Mouse (Mus musculus) bone marrow, adult 2 months (tissue): ENCODE data around the gene Trpm6.

Source experiments
- CTCF ChIP-seq: fragments of 200-500 bp; IDR thresholded peaks from 2 replicates; pipeline ENCODE4 v1.5.1; 2011; ENCODE audit warnings: low read length, control low read depth; ENCODE audit not compliant: control insufficient read depth, insufficient read depth
- POLR2A ChIP-seq: fragments of 200-500 bp; IDR thresholded peaks from 2 replicates; pipeline ENCODE4 v1.6.1; 2011; ENCODE audit warnings: low read depth, mild to moderate bottlenecking, control low read depth, low read length, borderline replicate concordance; ENCODE audit not compliant: control insufficient read depth

DNA sequence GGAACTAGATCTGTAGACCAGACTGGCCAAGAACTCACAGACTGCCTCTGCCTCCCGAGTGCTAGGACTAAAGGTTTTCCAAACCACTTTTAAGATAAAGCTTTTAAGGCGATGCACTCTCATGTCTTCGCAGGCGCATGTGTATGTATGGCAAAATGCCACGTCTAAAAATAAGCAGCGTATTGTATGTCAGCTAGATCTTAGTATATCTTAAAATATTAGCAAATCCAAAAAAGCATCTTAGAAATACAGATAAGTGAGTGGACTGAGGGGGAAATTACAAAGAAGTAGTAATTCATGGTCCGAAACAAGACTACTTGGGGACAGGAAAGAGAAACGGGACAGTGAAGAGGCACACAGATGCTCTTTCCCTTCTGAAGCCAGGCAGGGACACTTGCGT lies 38.2 kb upstream of the Trpm6 start:
- TF ChIP-seq CTCF, result no peak
- no peak for TF ChIP-seq POLR2A
